Mouse (Mus musculus) limb, embryonic 12.5 days (tissue): ENCODE data around the gene Myf5. TPM values are rescaled to one million over a fixed set of nuclear protein-coding genes. Genes with fewer than 3 reads are reported as not detected.

ENCODE experiments used
- ATAC-seq: fragments of 200-750 bp; cut with Nextera tagmentation; 2 replicates; pipeline ENCODE4 v1.8.0; 2017; ENCODE audit warnings: low read depth, moderate TSS enrichment; ENCODE audit not compliant: insufficient number of reproducible peaks, insufficient read depth, low FRiP score, low TSS enrichment
- H3K27ac ChIP-seq: fragments of 300-500 bp; sonication (generic); 2 replicates; pipeline ENCODE4 v1.5.1; 2016; ENCODE audit warnings: mild to moderate bottlenecking, moderate library complexity
- H3K27me3 ChIP-seq: fragments of 300-500 bp; sonication (generic); 2 replicates; pipeline ENCODE4 v1.6.1; 2016; ENCODE audit warnings: mild to moderate bottlenecking, moderate library complexity
- H3K36me3 ChIP-seq: fragments of 300-500 bp; sonication (generic); 2 replicates; pipeline ENCODE4 v1.6.1; 2016; ENCODE audit warnings: mild to moderate bottlenecking, moderate library complexity
- H3K4me1 ChIP-seq: fragments of 300-500 bp; sonication (generic); replicated peaks from 2 replicates; pipeline ENCODE4 v1.6.1; 2016
- H3K4me2 ChIP-seq: fragments of 300-500 bp; sonication (generic); 2 replicates; pipeline ENCODE4 v1.6.1; 2016; ENCODE audit warnings: mild to moderate bottlenecking, moderate library complexity
- H3K4me3 ChIP-seq: fragments of 300-500 bp; sonication (generic); replicated peaks from 2 replicates; pipeline ENCODE4 v1.5.1; 2016; ENCODE audit warnings: mild to moderate bottlenecking
- H3K9ac ChIP-seq: fragments of 300-500 bp; sonication (generic); replicated peaks from 2 replicates; pipeline ENCODE4 v1.6.1; 2016; ENCODE audit warnings: mild to moderate bottlenecking, moderate library complexity
- H3K9me3 ChIP-seq: fragments of 300-500 bp; sonication (generic); 2 replicates; pipeline ENCODE4 v1.6.1; 2016; ENCODE audit warnings: mild to moderate bottlenecking, moderate library complexity
- WGBS: fragments of 180-500 bp; shearing (Covaris S2); methylation state at CpG from one replicate; pipeline ENCODE4 v1.1.7; 2016; 5-methylcytosine and 5-hydroxymethylcytosine counted together
- polyA plus RNA-seq: library from polyadenylated mRNA; unstranded; fragments of >200 nt; fragmentation: Nextera tagmentation; extraction: Ambion mirVana; gene quantifications from 2 replicates; pipeline ENCODE4 v1.2.1, GENCODE M21; 2016

Myf5 gene
- polyA plus RNA-seq, 1 experiment from 2014 or later = 13.3 TPM

- peak overlapping the region; percentile 23 for H3K4me3 ChIP-seq
- WGBS = 36% methylated on average over 20 of the region's 20 CpGs
- H3K36me3 ChIP-seq = no peaks in the 10 kb centered on the region
- peaks cover 14% of the 10 kb centered on the region; the same call in 1 of the 2 replicates for H3K27me3 ChIP-seq
- no peak overlapping the region for H3K27ac ChIP-seq
- H3K4me1 ChIP-seq = peaks cover 16% of the 10 kb centered on the region
- H3K9me3 ChIP-seq = no peaks in the 10 kb centered on the region
- peak; percentile 76; the same call in 1 of the 2 replicates for ATAC-seq
- H3K4me2 ChIP-seq = peak overlapping the region; percentile 52
- H3K9ac ChIP-seq = no peak overlapping the region; the same call in 1 of the 2 replicates
Observed at GRCm38 (mm10) chr10:107493580-107494474, 7.9 kb upstream of the Myf5 start.

- Histone ChIP-seq H3K4me2 (peak overlapping the region; percentile 52), H3K9ac (no peak overlapping the region; the same call in 1 of the 2 replicates), H3K9me3 (no peaks in the 10 kb centered on the region), H3K4me1 (peaks cover 20% of the 10 kb centered on the region), H3K4me3 (peak overlapping the region; percentile 23), H3K36me3 (no peaks in the 10 kb centered on the region), H3K27ac (no peak overlapping the region), H3K27me3 (peaks cover 20% of the 10 kb centered on the region; the same call in 1 of the 2 replicates)
- WGBS = 38% methylated on average over 18 of the region's 18 CpGs
- ATAC-seq = 0 out of 2 replicates have a peak, but pooled peaks have one; percentile 8
Observed at GRCm38 (mm10) chr10:107492867-107493579, 7.1 kb upstream of the Myf5 start.

- H3K4me1 ChIP-seq = peaks cover 21% of the 10 kb centered on the region
- H3K36me3 ChIP-seq = no peaks in the 10 kb centered on the region
- peaks cover 32% of the 10 kb centered on the region for H3K27me3 ChIP-seq
- ATAC-seq = no peak
- H3K4me2 ChIP-seq = peak overlapping the region; percentile 32
- H3K4me3 ChIP-seq = no peak overlapping the region
- no peak overlapping the region for H3K27ac ChIP-seq
- no peak overlapping the region for H3K9ac ChIP-seq
- WGBS = 23% methylated on average over 12 of the region's 12 CpGs
- no peaks in the 10 kb centered on the region for H3K9me3 ChIP-seq
Observed at GRCm38 (mm10) chr10:107488654-107489315, 2.9 kb upstream of the Myf5 start.

GRCm38 (mm10) chr10:107486770-107487169, 836 bp upstream of the Myf5 start:
- Histone ChIP-seq H3K4me3 (0 out of 2 replicates have a peak overlapping the region, but pooled peaks have one; percentile 1), H3K36me3 (no peaks in the 10 kb centered on the region), H3K4me1 (peaks cover 14% of the 10 kb centered on the region), H3K9me3 (no peaks in the 10 kb centered on the region), H3K27ac (no peak overlapping the region), H3K4me2 (peak overlapping the region; percentile 9; the same call in 1 of the 2 replicates), H3K27me3 (peaks cover 32% of the 10 kb centered on the region), H3K9ac (no peak overlapping the region)
- 44% methylated on average over 12 of the region's 12 CpGs for WGBS
- no peak for ATAC-seq

GRCm38 (mm10) chr10:107484050-107484449, 1.9 kb downstream of the Myf5 start:
- Histone ChIP-seq H3K9ac (no peak overlapping the region), H3K9me3 (no peaks in the 10 kb centered on the region), H3K4me1 (peaks cover 10% of the 10 kb centered on the region; the same call in 1 of the 2 replicates), H3K27me3 (peaks cover 28% of the 10 kb centered on the region), H3K4me2 (peak overlapping the region; percentile 31; the same call in 1 of the 2 replicates), H3K27ac (no peak overlapping the region), H3K36me3 (no peaks in the 10 kb centered on the region), H3K4me3 (peak overlapping the region; percentile 9; the same call in 1 of the 2 replicates)
- no peak for ATAC-seq
- WGBS = 49% methylated on average over 10 of the region's 10 CpGs

- H3K36me3 ChIP-seq = no peaks in the 10 kb centered on the region
- 50% methylated on average over 2 of the region's 2 CpGs for WGBS
- H3K9ac ChIP-seq = no peak overlapping the region
- H3K9me3 ChIP-seq = no peaks in the 10 kb centered on the region
- no peaks in the 10 kb centered on the region for H3K27me3 ChIP-seq
- no peak for ATAC-seq
- no peak overlapping the region for H3K27ac ChIP-seq
- no peak overlapping the region for H3K4me2 ChIP-seq
- no peaks in the 10 kb centered on the region for H3K4me1 ChIP-seq
- H3K4me3 ChIP-seq = no peak overlapping the region
Observed at GRCm38 (mm10) chr10:107473497-107473896, 12.4 kb downstream of the Myf5 start.

GRCm38 (mm10) chr10:107471712-107472111, 14.2 kb downstream of the Myf5 start:
- no peaks in the 10 kb centered on the region for H3K9me3 ChIP-seq
- H3K4me3 ChIP-seq = no peak overlapping the region
- H3K27ac ChIP-seq = no peak overlapping the region
- H3K27me3 ChIP-seq = no peaks in the 10 kb centered on the region
- no peak overlapping the region for H3K4me2 ChIP-seq
- no peak overlapping the region for H3K9ac ChIP-seq
- no peaks in the 10 kb centered on the region for H3K36me3 ChIP-seq
- 84% methylated on average over 5 of the region's 5 CpGs for WGBS
- H3K4me1 ChIP-seq = no peaks in the 10 kb centered on the region
- ATAC-seq = no peak

- Histone ChIP-seq H3K9me3 (no peaks in the 10 kb centered on the region), H3K36me3 (no peaks in the 10 kb centered on the region), H3K9ac (no peak overlapping the region), H3K4me1 (no peaks in the 10 kb centered on the region), H3K4me2 (no peak overlapping the region), H3K4me3 (no peak overlapping the region), H3K27me3 (no peaks in the 10 kb centered on the region), H3K27ac (no peak overlapping the region)
- 82% methylated on average over 7 of the region's 7 CpGs for WGBS
- ATAC-seq = no peak
Observed at GRCm38 (mm10) chr10:107467819-107468218, 18.1 kb downstream of the Myf5 start.

- WGBS = 90% methylated on average over 5 of the region's 5 CpGs
Observed at GRCm38 (mm10) chr10:107449496-107450330, 36.2 kb downstream of the Myf5 start.

GRCm38 (mm10) chr10:107442781-107443180, 43.2 kb downstream of the Myf5 start:
- Histone ChIP-seq H3K4me2 (no peak overlapping the region), H3K27me3 (no peaks in the 10 kb centered on the region), H3K9ac (no peak overlapping the region), H3K27ac (no peak overlapping the region), H3K4me3 (no peak overlapping the region), H3K4me1 (no peaks in the 10 kb centered on the region), H3K9me3 (no peaks in the 10 kb centered on the region), H3K36me3 (no peaks in the 10 kb centered on the region)
- ATAC-seq = no peak
- WGBS = 10% methylated on average over 4 of the region's 4 CpGs

More at GRCm38 (mm10) chr10:107449496-107450330, 36.2 kb downstream of the Myf5 start:
- no peak overlapping the region for H3K27ac ChIP-seq
- no peak overlapping the region for H3K9ac ChIP-seq
- no peaks in the 10 kb centered on the region for H3K27me3 ChIP-seq
- H3K4me1 ChIP-seq = no peaks in the 10 kb centered on the region
- no peak overlapping the region for H3K4me3 ChIP-seq
- H3K4me2 ChIP-seq = no peak overlapping the region
- H3K36me3 ChIP-seq = no peaks in the 10 kb centered on the region
- no peak for ATAC-seq
- no peaks in the 10 kb centered on the region for H3K9me3 ChIP-seq
